Mouse (Mus musculus): ENCODE results near the gene Gabrq. TPM values are rescaled to one million over a fixed set of nuclear protein-coding genes. Genes with fewer than 3 reads are reported as not detected.
A peak's percentile ranks its signal among the peaks of the same experiment; 100 is the strongest.

Gene Gabrq
- polyA plus RNA-seq (2012; rRNA removed): 0.04 and 0.11 TPM in 2 replicates

- Histone ChIP-seq H3K4me3 (ENCODE audit: control insufficient read depth, low read depth, low read length) (peak within 1 kb of the TSS; percentile 55), H3K4me1 (ENCODE audit: control insufficient read depth, insufficient read depth, low read length) (peaks cover 2% of the 10 kb centered on the region), H3K27ac (ENCODE audit: control insufficient read depth, insufficient read depth, low read depth, low read length) (no peak within 1 kb of the TSS), H3K27me3 (ENCODE audit: control insufficient read depth, insufficient read depth, low read length) (no peaks in the 10 kb centered on the region), H3K36me3 (ENCODE audit: control insufficient read depth, insufficient read depth, low read length) (no peaks in the 10 kb centered on the region)
- TF ChIP-seq POLR2A (IDR thresholded peaks at IDR 0.05; ENCODE audit: control insufficient read depth, low read depth, low read length): no peak
- TF ChIP-seq CTCF (IDR thresholded peaks at IDR 0.05; ENCODE audit: control insufficient read depth, insufficient read depth, insufficient replicate concordance, low read depth, low read length): no peak
These were observed at the start of gene Gabrq for GRCm38 (mm10) chrX:72824776-72825588. Gene Gabrq (plus strand): TSS chrX:72825178.

GRCm38 (mm10) chrX:72788773-72789557 is 36.0 kb upstream of the Gabrq start:
- Histone ChIP-seq H3K4me3 (ENCODE audit: control insufficient read depth, low read depth, low read length) (no peak overlapping the region), H3K27me3 (ENCODE audit: control insufficient read depth, insufficient read depth, low read length) (no peaks in the 10 kb centered on the region), H3K4me1 (ENCODE audit: control insufficient read depth, insufficient read depth, low read length) (no peaks in the 10 kb centered on the region), H3K27ac (ENCODE audit: control insufficient read depth, insufficient read depth, low read depth, low read length) (no peak overlapping the region), H3K36me3 (ENCODE audit: control insufficient read depth, insufficient read depth, low read length) (no peaks in the 10 kb centered on the region)
- TF ChIP-seq CTCF (IDR thresholded peaks at IDR 0.05; ENCODE audit: control insufficient read depth, insufficient read depth, insufficient replicate concordance, low read depth, low read length) (no peak), POLR2A (IDR thresholded peaks at IDR 0.05; ENCODE audit: control insufficient read depth, low read depth, low read length) (no peak)

GRCm38 (mm10) chrX:72789558-72789871 is 35.5 kb upstream of the Gabrq start:
- H3K4me1 ChIP-seq (ENCODE audit: control insufficient read depth, insufficient read depth, low read length): no peaks in the 10 kb centered on the region
- TF ChIP-seq POLR2A (IDR thresholded peaks at IDR 0.05; ENCODE audit: control insufficient read depth, low read depth, low read length) (no peak), CTCF (IDR thresholded peaks at IDR 0.05; ENCODE audit: control insufficient read depth, insufficient read depth, insufficient replicate concordance, low read depth, low read length) (no peak)
- H3K27me3 ChIP-seq (ENCODE audit: control insufficient read depth, insufficient read depth, low read length): no peaks in the 10 kb centered on the region
- H3K4me3 ChIP-seq (ENCODE audit: control insufficient read depth, low read depth, low read length): no peak overlapping the region
- no peak overlapping the region for H3K27ac ChIP-seq (ENCODE audit: control insufficient read depth, insufficient read depth, low read depth, low read length)
- no peaks in the 10 kb centered on the region for H3K36me3 ChIP-seq (ENCODE audit: control insufficient read depth, insufficient read depth, low read length)

GRCm38 (mm10) chrX:72819594-72819993 is 5.4 kb upstream of the Gabrq start:
- peak; percentile 41; the same call in 1 of the 2 replicates for TF ChIP-seq CTCF (IDR thresholded peaks at IDR 0.05; ENCODE audit: control insufficient read depth, insufficient read depth, insufficient replicate concordance, low read depth, low read length)
- TF ChIP-seq POLR2A (IDR thresholded peaks at IDR 0.05; ENCODE audit: control insufficient read depth, low read depth, low read length): no peak
- Histone ChIP-seq H3K4me1 (ENCODE audit: control insufficient read depth, insufficient read depth, low read length) (no peaks in the 10 kb centered on the region), H3K27me3 (ENCODE audit: control insufficient read depth, insufficient read depth, low read length) (no peaks in the 10 kb centered on the region), H3K4me3 (ENCODE audit: control insufficient read depth, low read depth, low read length) (no peak overlapping the region), H3K27ac (ENCODE audit: control insufficient read depth, insufficient read depth, low read depth, low read length) (no peak overlapping the region), H3K36me3 (ENCODE audit: control insufficient read depth, insufficient read depth, low read length) (no peaks in the 10 kb centered on the region)

GRCm38 (mm10) chrX:72823310-72823709 is 1.7 kb upstream of the Gabrq start:
- Histone ChIP-seq H3K4me3 (ENCODE audit: control insufficient read depth, low read depth, low read length) (no peak overlapping the region), H3K36me3 (ENCODE audit: control insufficient read depth, insufficient read depth, low read length) (no peaks in the 10 kb centered on the region), H3K4me1 (ENCODE audit: control insufficient read depth, insufficient read depth, low read length) (peaks cover 2% of the 10 kb centered on the region), H3K27ac (ENCODE audit: control insufficient read depth, insufficient read depth, low read depth, low read length) (no peak overlapping the region), H3K27me3 (ENCODE audit: control insufficient read depth, insufficient read depth, low read length) (no peaks in the 10 kb centered on the region)
- TF ChIP-seq POLR2A (IDR thresholded peaks at IDR 0.05; ENCODE audit: control insufficient read depth, low read depth, low read length) (no peak), CTCF (IDR thresholded peaks at IDR 0.05; ENCODE audit: control insufficient read depth, insufficient read depth, insufficient replicate concordance, low read depth, low read length) (no peak)

- Histone ChIP-seq H3K4me3 (ENCODE audit: control insufficient read depth, low read depth, low read length) (peak overlapping the region; percentile 55; the same call in 1 of the 2 replicates), H3K36me3 (ENCODE audit: control insufficient read depth, insufficient read depth, low read length) (no peaks in the 10 kb centered on the region), H3K27me3 (ENCODE audit: control insufficient read depth, insufficient read depth, low read length) (no peaks in the 10 kb centered on the region), H3K27ac (ENCODE audit: control insufficient read depth, insufficient read depth, low read depth, low read length) (no peak overlapping the region), H3K4me1 (ENCODE audit: control insufficient read depth, insufficient read depth, low read length) (peaks cover 2% of the 10 kb centered on the region)
- TF ChIP-seq POLR2A (IDR thresholded peaks at IDR 0.05; ENCODE audit: control insufficient read depth, low read depth, low read length) (no peak), CTCF (IDR thresholded peaks at IDR 0.05; ENCODE audit: control insufficient read depth, insufficient read depth, insufficient replicate concordance, low read depth, low read length) (no peak)
These were observed 569 bp downstream of the Gabrq start for GRCm38 (mm10) chrX:72825589-72825905.

Other genes starting within 250 kb of the Gabrq start
- gene Gabra3, start 168.3 kb upstream of the Gabrq start, polyA plus RNA-seq (2012; rRNA removed): 0.15 and 0.28 TPM in 2 replicates
- gene Cetn2, start 93.2 kb downstream of the Gabrq start, polyA plus RNA-seq (2012; rRNA removed): 1.9 and 2.8 TPM in 2 replicates
- gene Nsdhl, start 93.4 kb downstream of the Gabrq start, polyA plus RNA-seq (2012; rRNA removed): 5.7 and 6.5 TPM in 2 replicates
- gene Zfp185, start 162.2 kb downstream of the Gabrq start, polyA plus RNA-seq (2012; rRNA removed): 14.0 and 14.2 TPM in 2 replicates
- 1.7 and 2.0 TPM in 2 replicates for gene Pnma5, start 211.9 kb downstream of the Gabrq start, polyA plus RNA-seq (2012; rRNA removed)
- gene Pnma3, start 239.6 kb downstream of the Gabrq start, polyA plus RNA-seq (2012; rRNA removed): 0.10 and 0.16 TPM in 2 replicates

All from testis, adult 2 months (tissue).